Mouse (Mus musculus): ENCODE results near the gene Stt3a.

The Stt3a gene

GRCm38 (mm10) chr9:36767203-36768143 lies at the start of gene Stt3a:
Stt3a (minus strand) TSS chr9:36767679.
- DNase-seq = peak; percentile 100

- no peak for DNase-seq
Observed at GRCm38 (mm10) chr9:36814486-36814885, 47.0 kb upstream of the Stt3a start.

GRCm38 (mm10) chr9:36808126-36808785 lies 40.8 kb upstream of the Stt3a start:
- peak; percentile 69 for DNase-seq

- DNase-seq = no peak
Observed at GRCm38 (mm10) chr9:36805256-36805975, 37.9 kb upstream of the Stt3a start.

- DNase-seq = no peak
Observed at GRCm38 (mm10) chr9:36803926-36804325, 36.4 kb upstream of the Stt3a start.

GRCm38 (mm10) chr9:36803386-36803785 lies 35.9 kb upstream of the Stt3a start:
- no peak for DNase-seq

- no peak for DNase-seq
Observed at GRCm38 (mm10) chr9:36802951-36803350, 35.5 kb upstream of the Stt3a start.

- DNase-seq = no peak
Observed at GRCm38 (mm10) chr9:36801961-36802360, 34.5 kb upstream of the Stt3a start.

- peak; percentile 90 for DNase-seq
Observed at GRCm38 (mm10) chr9:36796781-36797555, 29.5 kb upstream of the Stt3a start, which contains the start of gene Ei24. Ei24 (minus strand) TSS chr9:36797393.

- no peak for DNase-seq
Observed at GRCm38 (mm10) chr9:36796224-36796623, 28.7 kb upstream of the Stt3a start.

- no peak for DNase-seq
Observed at GRCm38 (mm10) chr9:36795556-36795955, 28.1 kb upstream of the Stt3a start.

GRCm38 (mm10) chr9:36794487-36794886 lies 27.0 kb upstream of the Stt3a start:
- DNase-seq = no peak

GRCm38 (mm10) chr9:36792191-36792590 lies 24.7 kb upstream of the Stt3a start:
- no peak for DNase-seq

GRCm38 (mm10) chr9:36783921-36784320 lies 16.4 kb upstream of the Stt3a start:
- DNase-seq = no peak

GRCm38 (mm10) chr9:36769048-36769413 lies 1.6 kb upstream of the Stt3a start:
- DNase-seq = no peak

- no peak for DNase-seq
Observed at GRCm38 (mm10) chr9:36768156-36769047, 923 bp upstream of the Stt3a start.

GRCm38 (mm10) chr9:36764378-36764777 lies 3.1 kb downstream of the Stt3a start:
- no peak for DNase-seq

- no peak for DNase-seq
Observed at GRCm38 (mm10) chr9:36727034-36727755, 40.3 kb downstream of the Stt3a start, which contains the start of gene Chek1. Chek1 (minus strand) TSS chr9:36727065.

GRCm38 (mm10) chr9:36726131-36727033 lies 41.1 kb downstream of the Stt3a start:
- peak; percentile 91 for DNase-seq

- no peak for DNase-seq
Observed at GRCm38 (mm10) chr9:36716624-36717023, 50.9 kb downstream of the Stt3a start.
